Mouse (Mus musculus) small intestine, adult 2 months (tissue): ENCODE results near the gene Pan3.

Experiments used
- CTCF ChIP-seq: fragments of 200-500 bp; IDR thresholded peaks from 2 replicates; pipeline ENCODE4 v1.5.1; 2012; ENCODE audit warnings: low read depth, mild to moderate bottlenecking, control low read depth, inconsistent platforms, low read length, moderate library complexity, mixed read lengths; ENCODE audit not compliant: insufficient replicate concordance, insufficient read length; ENCODE audit errors: extremely low read depth
- POLR2A ChIP-seq: fragments of 200-500 bp; IDR thresholded peaks from 2 replicates; pipeline ENCODE4 v1.6.1; 2012; ENCODE audit warnings: low read depth, mild to moderate bottlenecking, control low read depth, inconsistent platforms, low read length, moderate library complexity

GRCm38 (mm10) chr5:147426048-147426805 is 3.7 kb upstream of the Pan3 start:
- no peak for TF ChIP-seq CTCF
- no peak for TF ChIP-seq POLR2A
